Mouse (Mus musculus) small intestine, adult 2 months (tissue): ENCODE measurements around the gene Sdk2. TPM values are rescaled to one million over a fixed set of nuclear protein-coding genes. Genes with fewer than 3 reads are reported as not detected.

Source experiments
- H3K27ac ChIP-seq: fragments of 200-500 bp; 2 replicates; pipeline ENCODE4 v1.5.1; 2012; ENCODE audit warnings: low read depth, low read length, control low read depth, inconsistent platforms; ENCODE audit not compliant: insufficient read depth
- H3K27me3 ChIP-seq: fragments of 200-500 bp; 2 replicates; pipeline ENCODE4 v1.6.1; 2012; ENCODE audit warnings: mild to moderate bottlenecking, moderate library complexity, low read length, inconsistent platforms; ENCODE audit not compliant: control insufficient read depth, insufficient read depth
- H3K36me3 ChIP-seq: fragments of 200-500 bp; 2 replicates; pipeline ENCODE4 v1.6.1; 2012; ENCODE audit warnings: mild to moderate bottlenecking, low read length, control low read depth, inconsistent platforms; ENCODE audit not compliant: control insufficient read depth, insufficient read depth
- H3K4me1 ChIP-seq: fragments of 200-500 bp; 2 replicates; pipeline ENCODE4 v1.6.1; 2012; ENCODE audit warnings: low read length, inconsistent platforms, mixed read lengths; ENCODE audit not compliant: control insufficient read depth, insufficient read depth, insufficient read length
- H3K4me3 ChIP-seq: fragments of 200-500 bp; 2 replicates; pipeline ENCODE4 v1.5.1; 2012; ENCODE audit warnings: low read depth, mild to moderate bottlenecking, control low read depth, inconsistent platforms, low read length, moderate library complexity
- CTCF ChIP-seq: fragments of 200-500 bp; IDR thresholded peaks from 2 replicates; pipeline ENCODE4 v1.5.1; 2012; ENCODE audit warnings: low read depth, mild to moderate bottlenecking, control low read depth, inconsistent platforms, low read length, moderate library complexity, mixed read lengths; ENCODE audit not compliant: insufficient replicate concordance, insufficient read length; ENCODE audit errors: extremely low read depth
- POLR2A ChIP-seq: fragments of 200-500 bp; IDR thresholded peaks from 2 replicates; pipeline ENCODE4 v1.6.1; 2012; ENCODE audit warnings: low read depth, mild to moderate bottlenecking, control low read depth, inconsistent platforms, low read length, moderate library complexity
- WGBS: fragments of 180-500 bp; shearing (Covaris S2); methylation state at CpG from one replicate; pipeline ENCODE4 v1.1.7; 2018; 5-methylcytosine and 5-hydroxymethylcytosine counted together
- polyA plus RNA-seq: library from polyadenylated mRNA; depleted of rRNA; stranded (reverse); fragments of >200 nt; gene quantifications from 2 replicates; pipeline ENCODE4 v1.2.3, GENCODE M21; 2012

The Sdk2 gene
- polyA plus RNA-seq, 1 experiment, result 0.81 TPM

DNA sequence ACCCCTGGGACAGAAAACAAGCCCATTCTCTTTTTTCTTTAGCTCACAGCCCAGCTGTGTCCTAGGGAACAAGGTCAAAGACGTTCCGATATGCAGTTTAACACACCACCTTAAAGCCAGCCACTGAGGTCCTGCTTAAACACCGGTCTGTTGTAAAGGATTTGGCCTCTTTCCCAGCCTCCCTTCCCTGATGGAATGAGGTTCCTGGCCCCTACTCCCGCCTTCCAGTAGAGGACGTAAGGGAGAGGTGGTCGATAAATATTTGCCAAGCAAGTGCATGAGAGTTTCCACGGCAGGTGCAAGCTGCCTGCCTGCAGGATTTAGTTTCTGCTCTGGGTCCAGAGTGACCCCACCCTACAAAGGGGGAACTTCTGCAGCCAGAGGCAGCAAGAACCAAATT lies 4.9 kb downstream of the Sdk2 start:
- no peak for TF ChIP-seq POLR2A
- no peaks in the 10 kb centered on the region; the same call in 1 of the 2 replicates for H3K4me1 ChIP-seq
- no peaks in the 10 kb centered on the region for H3K36me3 ChIP-seq
- 21% methylated on average over 7 of the region's 7 CpGs for WGBS
- no peak overlapping the region for H3K27ac ChIP-seq
- peaks cover 26% of the 10 kb centered on the region for H3K27me3 ChIP-seq
- no peak overlapping the region for H3K4me3 ChIP-seq

DNA sequence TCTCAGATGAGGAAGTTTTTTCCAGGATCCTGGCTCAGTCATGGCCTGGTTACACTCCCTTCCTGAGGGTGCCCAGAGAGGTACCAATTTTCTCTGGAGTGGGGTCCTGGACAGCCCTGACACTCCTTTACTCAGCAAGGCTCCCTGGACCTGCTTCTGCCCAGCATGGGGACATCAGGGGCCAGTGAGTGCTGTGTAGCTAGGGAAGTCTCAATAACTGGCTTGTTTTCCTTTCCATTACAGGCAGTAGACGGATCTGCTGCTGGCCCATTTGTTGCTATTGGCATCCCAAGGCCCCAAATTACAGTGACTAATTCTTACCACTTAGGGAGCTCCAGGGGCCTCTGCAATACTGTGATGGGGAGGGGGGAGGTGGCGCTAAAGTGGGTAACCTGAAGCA lies 5.6 kb downstream of the Sdk2 start:
- H3K4me1 ChIP-seq, result no peaks in the 10 kb centered on the region; the same call in 1 of the 2 replicates
- H3K27me3 ChIP-seq, result peaks cover 19% of the 10 kb centered on the region
- no peak for TF ChIP-seq POLR2A
- TF ChIP-seq CTCF, result no peak
- no peak overlapping the region for H3K4me3 ChIP-seq
- H3K27ac ChIP-seq, result no peak overlapping the region
- H3K36me3 ChIP-seq, result no peaks in the 10 kb centered on the region
- whole genome bisulfite sequencing, result 70% methylated on average over 2 of the region's 2 CpGs

DNA sequence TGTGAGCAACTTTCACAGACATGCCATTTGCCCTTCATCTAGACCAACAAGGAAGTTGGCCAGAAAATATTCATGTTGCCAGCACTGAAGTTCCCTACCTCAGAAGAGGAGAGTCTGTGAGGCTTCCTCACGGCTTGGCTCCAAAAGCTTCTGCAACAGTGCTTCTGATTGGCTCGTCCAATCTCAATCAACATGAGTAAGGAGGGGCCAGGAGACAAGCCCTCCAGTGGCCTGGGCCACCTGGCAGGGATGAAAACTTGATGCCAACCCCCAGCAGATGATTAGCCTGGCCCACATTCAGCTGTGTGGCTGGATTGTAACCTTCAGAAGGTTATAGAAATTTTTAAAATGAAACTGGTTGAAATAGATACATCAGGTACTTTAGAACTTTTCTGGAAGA lies 10.5 kb downstream of the Sdk2 start:
- no peaks in the 10 kb centered on the region for H3K36me3 ChIP-seq
- TF ChIP-seq CTCF, result no peak
- TF ChIP-seq POLR2A, result no peak
- no peaks in the 10 kb centered on the region for H3K27me3 ChIP-seq
- H3K4me3 ChIP-seq, result no peak overlapping the region
- no peaks in the 10 kb centered on the region for H3K4me1 ChIP-seq
- WGBS, result 28% methylated on average over 2 of the region's 2 CpGs
- no peak overlapping the region for H3K27ac ChIP-seq

DNA sequence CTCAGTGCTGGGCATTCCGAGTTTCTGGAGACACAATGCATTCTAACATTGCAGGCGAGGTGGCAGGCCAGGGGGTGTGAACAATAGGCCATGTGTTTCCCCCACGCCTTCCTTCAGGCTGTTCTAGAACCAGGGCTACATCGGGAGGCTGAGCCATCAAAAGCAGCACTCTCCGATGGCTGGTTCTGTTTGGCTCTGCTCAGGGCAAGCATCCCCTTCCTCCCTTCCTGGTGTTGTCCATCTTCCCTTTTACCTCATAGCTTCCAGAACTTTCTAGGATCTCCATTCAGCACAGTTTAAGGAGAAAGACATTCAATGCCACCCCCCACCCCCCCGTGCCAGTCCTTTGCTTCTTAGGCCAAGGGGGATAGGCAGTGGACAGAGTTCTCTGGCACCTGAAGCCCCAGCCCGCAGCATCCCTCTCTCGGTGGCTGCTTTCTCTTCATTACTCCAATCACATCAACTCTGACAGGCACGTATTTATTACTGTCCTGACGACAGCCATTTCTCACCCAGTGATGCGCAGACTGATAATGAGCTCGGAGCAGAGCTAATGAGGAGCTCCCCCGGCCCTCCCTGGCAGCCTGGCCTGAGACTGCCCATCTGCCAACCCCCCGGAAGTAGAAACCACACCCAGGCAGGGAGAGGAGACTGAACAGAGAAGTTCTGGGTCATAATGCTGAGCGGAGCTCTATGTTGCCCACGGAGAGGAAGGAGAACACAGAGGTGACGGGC lies 12.1 kb downstream of the Sdk2 start:
- H3K4me3 ChIP-seq, result no peak overlapping the region
- no peaks in the 10 kb centered on the region for H3K4me1 ChIP-seq
- no peaks in the 10 kb centered on the region for H3K36me3 ChIP-seq
- 73% methylated on average over 17 of the region's 17 CpGs for WGBS
- TF ChIP-seq CTCF (no peak), POLR2A (no peak)
- H3K27me3 ChIP-seq, result no peaks in the 10 kb centered on the region
- no peak overlapping the region for H3K27ac ChIP-seq

DNA sequence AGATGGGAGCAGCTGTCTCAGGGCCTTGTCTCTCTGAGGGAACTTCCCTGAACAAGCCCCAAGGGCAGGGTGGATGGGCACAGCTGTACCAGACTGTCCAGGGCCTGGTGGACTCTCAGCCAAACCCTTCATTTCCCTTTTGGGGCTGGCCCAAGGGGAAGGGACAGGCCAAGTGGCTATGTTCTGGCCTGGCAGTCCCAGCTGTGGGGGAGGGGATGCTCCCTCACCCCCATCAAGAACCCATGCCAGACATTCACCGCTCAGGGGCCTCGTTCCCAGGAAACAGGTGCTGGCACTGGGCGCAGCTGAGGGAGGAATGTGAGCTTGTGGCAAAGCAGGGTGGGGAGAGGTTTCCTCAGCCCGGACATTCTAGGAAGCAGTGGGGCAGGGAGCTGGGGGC lies 15.5 kb downstream of the Sdk2 start:
- no peak for TF ChIP-seq CTCF
- no peak for TF ChIP-seq POLR2A
- Histone ChIP-seq H3K36me3 (no peaks in the 10 kb centered on the region), H3K4me3 (no peak overlapping the region), H3K4me1 (no peaks in the 10 kb centered on the region), H3K27ac (no peak overlapping the region), H3K27me3 (no peaks in the 10 kb centered on the region)
- WGBS, result 50% methylated on average over 4 of the region's 4 CpGs

DNA sequence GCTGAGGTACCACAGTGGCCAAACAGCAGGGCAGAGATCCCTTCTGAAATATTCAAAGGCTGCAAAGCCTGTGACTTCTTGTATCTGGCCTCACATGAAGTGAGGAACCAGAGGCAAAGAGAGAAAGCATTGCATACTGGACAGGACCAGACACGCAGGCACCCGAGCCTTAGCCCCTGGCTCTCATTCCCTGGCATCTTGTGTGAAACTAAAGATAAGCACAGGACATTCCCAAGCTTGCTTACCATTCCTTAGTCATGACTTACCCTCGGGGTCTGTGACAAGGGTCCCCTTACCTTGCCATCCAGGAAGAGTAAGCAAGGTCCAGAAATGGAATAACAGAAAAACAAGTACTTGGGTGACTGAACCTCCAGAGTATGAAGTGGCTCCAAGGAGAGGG lies 16.3 kb downstream of the Sdk2 start:
- WGBS, result 71% methylated on average over 3 of the region's 3 CpGs
- TF ChIP-seq CTCF (no peak), POLR2A (no peak)
- Histone ChIP-seq H3K27ac (no peak overlapping the region), H3K36me3 (no peaks in the 10 kb centered on the region), H3K4me3 (no peak overlapping the region), H3K27me3 (no peaks in the 10 kb centered on the region), H3K4me1 (no peaks in the 10 kb centered on the region)

DNA sequence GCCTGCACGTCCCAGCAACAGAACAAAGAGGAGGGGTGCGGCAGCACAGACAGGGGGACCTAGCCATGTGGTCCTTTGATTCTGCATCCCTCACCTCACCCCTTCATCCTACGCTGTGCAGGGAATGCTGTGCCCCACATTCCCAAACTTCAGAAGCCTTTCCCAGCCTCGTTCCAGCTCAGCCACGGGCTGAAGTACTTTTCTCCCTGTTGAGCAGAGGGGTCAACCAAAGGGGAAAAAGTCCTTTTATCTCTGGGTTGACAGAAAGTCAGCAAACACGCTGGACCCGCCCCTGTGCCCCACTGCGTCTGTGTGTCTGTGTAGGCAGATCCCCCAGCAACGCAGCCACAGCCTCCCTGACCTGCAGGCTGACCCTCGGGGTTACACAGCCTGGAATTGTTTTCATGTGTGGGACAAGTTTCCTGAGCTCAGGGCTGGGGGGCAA lies 18.9 kb downstream of the Sdk2 start:
- no peaks in the 10 kb centered on the region for H3K27me3 ChIP-seq
- H3K36me3 ChIP-seq, result no peaks in the 10 kb centered on the region
- H3K4me1 ChIP-seq, result no peaks in the 10 kb centered on the region
- no peak for TF ChIP-seq CTCF
- TF ChIP-seq POLR2A, result no peak
- no peak overlapping the region for H3K4me3 ChIP-seq
- WGBS, result 11% methylated on average over 10 of the region's 10 CpGs
- no peak overlapping the region for H3K27ac ChIP-seq

DNA sequence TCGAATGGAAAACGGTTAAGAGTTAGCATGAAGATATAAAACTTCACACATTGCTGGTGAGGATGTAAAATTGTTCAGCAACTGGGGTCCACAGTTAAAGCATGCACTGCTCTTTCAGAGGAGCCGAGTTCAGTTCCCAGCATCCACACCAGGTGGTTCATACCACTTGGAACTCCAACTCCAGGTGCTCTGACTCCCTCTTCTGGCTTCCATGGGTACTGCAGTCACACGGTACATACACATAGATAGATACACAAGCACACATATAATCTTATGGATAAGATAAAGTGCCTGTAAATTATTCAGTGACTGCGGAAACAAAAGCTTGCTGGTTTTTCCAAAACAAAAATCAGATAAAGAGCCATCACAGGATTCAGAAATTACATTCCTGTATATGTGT lies 19.9 kb downstream of the Sdk2 start:
- Histone ChIP-seq H3K4me1 (no peaks in the 10 kb centered on the region), H3K36me3 (no peaks in the 10 kb centered on the region), H3K4me3 (no peak overlapping the region), H3K27ac (no peak overlapping the region), H3K27me3 (no peaks in the 10 kb centered on the region)
- WGBS, result 90% methylated on average over 5 of the region's 5 CpGs
- TF ChIP-seq POLR2A, result no peak
- no peak for TF ChIP-seq CTCF
